Mouse (Mus musculus) right cerebral cortex, postnatal 10 days (tissue): ENCODE results near the gene Dnm2.
A peak's percentile ranks its signal among the peaks of the same experiment; 100 is the strongest.
"Not testable (repeated sequence)": the region's sequence is repeated elsewhere in the genome, so short reads cannot be mapped to it uniquely, and the experiment has no call there.

ENCODE experiments used
- DNase-seq, 2 experiments: peaks; one replicate each; pipeline ENCODE4 v3.0.0; 2021; ENCODE audit warnings: low spot score in 2 of 2

The Dnm2 gene

DNA sequence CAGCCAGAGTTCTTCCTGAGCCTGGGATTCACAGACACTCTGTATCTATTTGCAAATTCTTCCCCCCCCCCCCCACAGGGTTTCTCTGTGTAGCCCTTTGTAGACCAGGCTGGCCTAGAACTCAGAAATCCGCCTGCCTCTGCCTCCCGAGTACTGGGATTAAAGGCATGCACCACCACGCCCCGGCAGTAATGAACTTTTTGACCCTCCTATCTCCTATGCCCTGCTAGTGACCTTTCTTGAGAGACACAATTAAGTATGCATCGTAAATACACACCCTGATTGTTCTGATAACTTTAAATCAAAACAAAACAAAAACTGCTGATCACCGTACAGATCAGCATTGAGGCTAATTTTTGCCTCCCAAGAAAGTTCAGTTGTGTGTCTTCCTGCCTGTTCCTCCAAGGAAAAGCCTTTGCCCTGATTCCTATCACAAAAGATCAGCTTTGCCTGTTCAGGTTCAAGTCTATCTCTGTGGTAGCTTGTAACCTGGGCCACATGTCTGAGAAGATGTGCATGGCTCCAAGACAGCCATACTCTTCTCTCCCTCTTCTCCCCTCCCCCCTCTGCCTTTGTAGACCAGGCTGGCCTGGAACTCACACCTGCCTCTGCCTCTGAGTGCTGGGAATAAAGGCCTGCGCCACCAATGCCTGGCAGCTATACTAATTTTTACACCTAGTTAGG, 31.7 kb downstream of the Dnm2 start:
- no peak for DNase-seq

GRCm38 (mm10) chr9:21456930-21457634, 32.4 kb downstream of the Dnm2 start:
- DNase-seq = no peak

DNA sequence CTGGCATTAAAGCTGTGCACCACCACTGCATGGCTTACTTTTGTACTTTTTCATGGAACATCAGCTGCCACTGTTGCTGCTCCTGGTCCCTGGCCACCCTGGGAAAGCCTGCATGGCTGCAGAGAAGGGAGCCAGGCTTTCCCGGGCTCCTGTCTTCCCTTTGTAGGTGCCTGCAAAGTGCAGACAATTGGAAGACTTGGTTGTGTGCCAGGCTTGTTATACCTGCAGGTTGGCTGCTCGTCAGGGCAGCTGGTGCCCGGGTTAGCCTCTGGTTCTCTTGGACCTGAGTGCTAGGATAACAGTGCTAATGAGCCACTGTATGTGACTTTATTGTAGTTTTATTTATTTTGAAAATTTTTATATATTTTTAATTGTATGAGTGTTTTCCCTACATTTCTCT, 34.1 kb downstream of the Dnm2 start:
- no peak for DNase-seq

- DNase-seq = no peak
Measured at GRCm38 (mm10) chr9:21460400-21460940, 35.8 kb downstream of the Dnm2 start.

DNA sequence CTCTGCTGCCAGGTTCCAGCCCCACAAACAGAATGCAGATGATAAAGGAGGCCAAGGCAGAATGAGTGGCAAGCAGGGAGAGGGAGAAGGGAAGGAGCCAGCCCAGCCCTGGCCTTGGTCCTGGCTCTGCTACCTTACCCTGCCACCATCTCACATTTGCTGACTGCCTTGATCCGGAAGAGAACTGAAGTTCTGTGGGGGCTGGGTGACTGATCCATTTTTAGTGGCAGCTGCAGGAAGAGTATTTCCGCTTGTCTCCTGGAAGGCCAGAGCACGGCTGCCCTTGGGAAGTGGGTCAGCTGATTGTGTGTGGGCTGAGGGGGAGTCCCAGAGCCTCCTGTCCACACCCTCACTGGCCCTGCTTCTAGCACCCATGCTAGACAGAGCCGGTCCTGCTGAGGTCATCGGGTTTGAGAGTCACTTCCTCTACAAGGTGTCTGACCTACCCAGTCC, 38.5 kb downstream of the Dnm2 start:
- peak; percentile 65 to 76 for DNase-seq

GRCm38 (mm10) chr9:21463766-21464564, 39.3 kb downstream of the Dnm2 start:
- no peak for DNase-seq

- not testable (repeated sequence) for DNase-seq
Measured at GRCm38 (mm10) chr9:21464565-21464928, 39.8 kb downstream of the Dnm2 start.

DNA sequence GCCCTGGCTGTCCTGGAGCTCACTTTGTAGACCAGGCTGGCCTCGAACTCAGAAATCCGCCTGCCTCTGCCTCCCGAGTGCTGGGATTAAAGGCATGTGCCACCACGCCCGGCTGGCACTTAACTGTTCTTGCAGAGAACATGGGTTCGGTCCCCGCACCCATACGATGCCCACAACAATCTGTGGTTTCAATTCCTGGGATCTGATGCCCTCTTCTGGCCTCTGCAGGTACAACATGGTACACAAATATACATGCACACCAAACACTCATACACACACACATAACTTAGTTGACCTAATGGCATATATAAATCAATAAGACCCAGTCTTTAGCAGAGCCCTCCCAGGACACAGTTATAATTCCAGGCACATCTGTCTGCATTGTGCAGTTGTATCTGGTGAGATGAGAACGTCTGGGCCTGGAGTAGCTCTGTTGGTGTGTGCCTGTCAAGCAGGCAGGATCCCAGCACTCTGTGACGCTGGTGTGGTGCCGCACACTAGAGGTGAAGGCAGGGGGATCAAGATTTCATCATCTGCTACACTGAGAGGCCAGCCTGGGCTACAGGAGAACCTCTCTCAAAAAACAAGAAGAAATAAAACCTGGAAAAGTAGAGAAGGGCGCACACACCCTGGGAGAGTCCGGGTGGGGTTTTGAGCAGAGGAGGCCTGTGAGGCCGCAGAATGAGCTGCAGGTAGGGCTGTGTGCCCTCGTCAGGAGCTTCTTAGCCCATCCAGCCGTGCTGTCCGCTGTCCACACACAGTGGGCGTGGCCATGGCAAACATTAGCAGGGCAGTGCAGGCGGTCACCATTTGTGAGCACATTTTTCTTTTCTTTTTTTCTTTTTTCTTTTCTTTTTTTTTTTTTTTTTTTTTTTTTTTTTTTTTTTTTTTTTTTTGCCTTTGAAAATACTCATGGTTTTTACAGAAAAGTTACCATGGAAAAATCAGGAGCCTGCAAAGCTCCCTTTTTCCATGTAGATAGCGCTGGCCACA, 44.6 kb downstream of the Dnm2 start:
- DNase-seq = peak in 1 of 2 experiments; percentile 50

DNA sequence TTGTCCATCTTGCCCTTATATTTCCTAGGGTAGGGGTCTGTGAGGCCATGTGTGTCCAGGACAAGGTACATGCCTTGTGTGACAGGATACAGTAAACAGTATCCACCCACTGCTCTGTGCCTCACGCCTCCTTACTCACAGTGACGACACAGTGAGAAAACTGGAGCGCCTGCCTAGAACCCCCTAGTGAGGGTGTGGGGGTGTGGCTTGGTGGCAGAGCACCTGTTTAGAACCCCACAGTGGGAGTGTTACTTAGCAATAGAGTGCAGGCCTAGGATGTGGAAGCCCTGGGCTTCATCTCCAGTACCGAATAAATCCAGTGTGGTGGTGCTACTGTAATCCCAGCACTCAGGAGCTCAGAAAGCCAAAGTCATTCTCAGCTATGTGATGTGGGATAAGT, 48.2 kb downstream of the Dnm2 start:
- no peak for DNase-seq

DNA sequence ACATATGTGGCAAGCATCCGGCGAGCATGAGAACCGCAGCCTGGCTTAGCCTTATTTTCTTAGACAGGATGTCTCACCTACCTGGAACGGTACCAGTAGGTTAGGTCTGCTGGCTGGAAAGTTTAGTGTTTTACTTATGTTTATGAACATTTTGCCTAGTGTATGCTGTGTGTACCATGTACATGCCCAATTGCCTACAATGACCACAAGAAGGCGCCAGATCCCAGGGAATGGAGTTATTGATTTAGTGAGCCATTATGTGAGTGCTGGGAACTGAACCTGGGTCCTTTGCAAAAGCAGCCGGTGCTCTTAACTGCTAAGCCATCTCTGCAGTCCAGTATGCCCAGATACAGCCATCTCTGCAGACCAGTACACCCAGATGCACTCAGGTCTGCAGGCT, 53.0 kb downstream of the Dnm2 start:
- DNase-seq = no peak

GRCm38 (mm10) chr9:21484065-21484464, 59.4 kb downstream of the Dnm2 start:
- peak in 1 of 2 experiments; percentile 61 for DNase-seq

GRCm38 (mm10) chr9:21488246-21488645, 63.5 kb downstream of the Dnm2 start:
- not testable (repeated sequence) for DNase-seq

- DNase-seq = no peak
Measured at GRCm38 (mm10) chr9:21490696-21491095, 66.0 kb downstream of the Dnm2 start.

- DNase-seq = no peak
Measured at GRCm38 (mm10) chr9:21493907-21494306, 69.2 kb downstream of the Dnm2 start.

DNA sequence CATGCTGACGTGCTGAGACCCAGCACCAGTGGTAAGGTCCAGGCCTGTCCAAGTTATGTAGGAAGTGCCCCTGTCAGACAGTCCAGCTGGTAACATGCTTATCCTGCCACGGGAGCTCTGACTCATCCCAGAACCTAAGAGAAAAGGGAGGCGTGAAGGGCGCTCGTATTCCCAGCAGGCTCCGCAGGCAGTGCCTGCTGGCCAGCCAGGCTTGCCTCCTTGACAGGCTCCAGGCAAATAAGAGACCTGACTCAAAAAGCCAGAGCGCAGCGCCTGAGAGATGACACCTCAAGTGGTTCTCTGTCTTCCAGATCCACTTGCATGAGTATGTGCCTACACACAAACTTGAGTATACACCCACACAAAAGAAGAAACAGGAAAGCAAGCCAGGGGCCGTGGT, 70.0 kb downstream of the Dnm2 start:
- DNase-seq = no peak

- no peak for DNase-seq
Measured at GRCm38 (mm10) chr9:21496308-21497049, 71.8 kb downstream of the Dnm2 start.

- no peak for DNase-seq
Measured at GRCm38 (mm10) chr9:21497050-21497542, 72.4 kb downstream of the Dnm2 start.

- no peak for DNase-seq
Measured at GRCm38 (mm10) chr9:21497664-21498063, 73.0 kb downstream of the Dnm2 start.

GRCm38 (mm10) chr9:21498284-21498902, 73.7 kb downstream of the Dnm2 start:
- no peak for DNase-seq

GRCm38 (mm10) chr9:21503352-21503751, 78.6 kb downstream of the Dnm2 start:
- DNase-seq = no peak
